ENCODE assay signal across 18 mouse cellular contexts in the genomic region with DNA sequence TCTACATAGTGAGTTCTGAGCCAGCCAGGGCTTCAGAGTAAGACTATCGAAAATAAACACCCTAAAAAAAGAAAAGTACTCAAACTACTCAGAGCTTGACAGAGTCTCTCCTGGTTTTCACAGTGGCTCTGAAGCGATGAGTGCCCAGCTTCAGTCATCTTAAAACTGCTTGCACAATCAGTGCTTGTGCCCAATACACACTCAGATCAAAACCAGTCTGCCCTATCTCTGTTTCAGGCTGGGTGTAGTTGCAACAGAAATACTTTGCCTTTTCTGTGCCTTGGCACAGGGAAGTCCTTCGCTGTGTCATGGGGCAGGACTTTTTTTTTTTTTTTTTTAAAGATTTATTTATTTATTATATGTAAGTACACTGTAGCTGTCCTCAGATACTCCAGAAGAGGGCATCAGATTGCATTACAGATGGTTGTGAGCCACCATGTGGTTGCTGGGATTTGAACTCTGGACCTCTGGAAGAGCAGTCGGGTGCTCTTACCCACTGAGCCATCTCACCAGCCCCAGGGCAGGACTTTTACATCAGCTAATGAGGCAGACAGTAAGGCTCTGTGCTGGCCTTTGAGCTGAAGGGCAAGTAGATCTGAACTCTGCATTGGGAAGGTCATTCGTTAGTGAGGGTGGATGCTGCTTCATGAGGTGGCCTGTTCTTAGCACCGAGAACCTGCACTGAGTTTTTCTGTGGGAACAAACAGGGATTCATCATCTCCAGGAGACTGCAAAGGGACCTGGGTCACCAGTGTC. TPM values are rescaled to one million over a fixed set of nuclear protein-coding genes. Genes with fewer than 3 reads are reported as not detected.
DNase-seq lines count a peak whose midpoint lies in the region; ATAC-seq and TF ChIP-seq lines count a peak whose summit lies in the region.
"Had no signal": no experiment of that assay in that cellular context is flagged by ENCODE, and none has a peak within 500 bp of the region (broad histone marks: within the 10 kb centered on the region; RNA-seq: fewer than 3 reads in every experiment).

No protein-coding gene starts in this region.

- no peak overlapping the region for H3K4me2 ChIP-seq in kidney, embryonic 16.5 days (replicated peaks; ENCODE audit: low read depth, low read length)
- no peak overlapping the region for H3K4me2 ChIP-seq in kidney, embryonic 14.5 days (replicated peaks; ENCODE audit: low read depth, low read length)
- no peak overlapping the region for H3K4me2 ChIP-seq in forebrain, embryonic 12.5 days
- H3K4me2 ChIP-seq: heart, embryonic 13.5 days; liver, embryonic 13.5 days had no signal

- no peak overlapping the region for H3K9ac ChIP-seq in heart, adult 2 months (ENCODE audit: low read depth, low read length)
- no peak overlapping the region for H3K9ac ChIP-seq in kidney, embryonic 16.5 days (replicated peaks; ENCODE audit: low read length)
- H3K9ac ChIP-seq in kidney, embryonic 14.5 days (ENCODE audit: low read depth, low read length) = no peak overlapping the region
- H3K9ac ChIP-seq in forebrain, embryonic 12.5 days = no peak overlapping the region
- H3K9ac ChIP-seq: heart, embryonic 13.5 days; liver, embryonic 13.5 days had no signal

- ATAC-seq in kidney, embryonic 16.5 days (ENCODE audit: low FRiP score, low TSS enrichment) = no peak
- ATAC-seq in kidney, embryonic 14.5 days (ENCODE audit: low FRiP score, low TSS enrichment) = no peak
- ATAC-seq in granulocyte monocyte progenitor cell, adult 5-6 weeks (replicated peaks; ENCODE audit: poor library complexity, severe bottlenecking) = peak; percentile 33; the same call in 1 of the 2 replicates
- no peak for ATAC-seq in forebrain, embryonic 12.5 days (ENCODE audit: low FRiP score)
- ATAC-seq: forebrain, embryonic 14.5 days; hindbrain, postnatal 0 days; intestine, postnatal 0 days; midbrain, embryonic 16.5 days had no signal

- TF ChIP-seq POLR2A in heart, adult 2 months (IDR thresholded peaks at IDR 0.05; ENCODE audit: insufficient read depth, low read depth, low read length) = no peak

- H3K79me2 ChIP-seq in heart, adult 2 months (replicated peaks; ENCODE audit: control insufficient read depth, insufficient read depth, low read length) = peaks cover 16% of the 10 kb centered on the region

- no peaks in the 10 kb centered on the region for H3K9me3 ChIP-seq in kidney, embryonic 16.5 days (ENCODE audit: low read length)
- H3K9me3 ChIP-seq in kidney, embryonic 14.5 days (ENCODE audit: control insufficient read depth, low read length) = no peaks in the 10 kb centered on the region
- no peaks in the 10 kb centered on the region for H3K9me3 ChIP-seq in forebrain, embryonic 12.5 days
- H3K9me3 ChIP-seq: heart, embryonic 13.5 days; hindbrain, embryonic 10.5 days; liver, embryonic 13.5 days had no signal

- peaks cover 46% of the 10 kb centered on the region for H3K36me3 ChIP-seq in heart, adult 2 months (ENCODE audit: control insufficient read depth, insufficient read depth, low read length)
- H3K36me3 ChIP-seq in kidney, embryonic 16.5 days (ENCODE audit: insufficient read depth, low read length) = peaks cover 29% of the 10 kb centered on the region
- H3K36me3 ChIP-seq in kidney, embryonic 14.5 days (ENCODE audit: control insufficient read depth, insufficient read depth, low read length) = peaks cover 36% of the 10 kb centered on the region
- peaks cover 45% of the 10 kb centered on the region for H3K36me3 ChIP-seq in forebrain, embryonic 12.5 days (replicated peaks)

- TF ChIP-seq EP300 in heart, adult 2 months (IDR thresholded peaks at IDR 0.05; ENCODE audit: insufficient read depth, low read depth, low read length) = 0 out of 2 replicates have a peak, but pooled peaks have one; percentile 7

- no peak for TF ChIP-seq CTCF in heart, adult 2 months (IDR thresholded peaks at IDR 0.05)

- H3K4me3 ChIP-seq in heart, adult 2 months = no peak overlapping the region
- no peak overlapping the region for H3K4me3 ChIP-seq in kidney, embryonic 16.5 days (ENCODE audit: low read length)
- H3K4me3 ChIP-seq in kidney, embryonic 14.5 days (ENCODE audit: low read length) = no peak overlapping the region
- no peak overlapping the region for H3K4me3 ChIP-seq in forebrain, embryonic 12.5 days (replicated peaks)
- H3K4me3 ChIP-seq: heart, embryonic 13.5 days; hindbrain, embryonic 10.5 days; liver, embryonic 13.5 days had no signal

- intact Hi-C loops in heart, adult 2 months (cut with DNase I) = no loop called here

- H3K27me3 ChIP-seq in heart, adult 2 months (ENCODE audit: control insufficient read depth, insufficient read depth, low read length) = no peaks in the 10 kb centered on the region
- no peaks in the 10 kb centered on the region for H3K27me3 ChIP-seq in kidney, embryonic 16.5 days (ENCODE audit: insufficient read depth, low read length)
- H3K27me3 ChIP-seq in kidney, embryonic 14.5 days (ENCODE audit: control insufficient read depth, insufficient read depth, low read length) = no peaks in the 10 kb centered on the region
- H3K27me3 ChIP-seq in forebrain, embryonic 12.5 days = no peaks in the 10 kb centered on the region
- H3K27me3 ChIP-seq: heart, embryonic 13.5 days; liver, embryonic 13.5 days had no signal

- H3K4me1 ChIP-seq in heart, adult 2 months (ENCODE audit: control insufficient read depth, insufficient read depth, low read length) = peaks cover 16% of the 10 kb centered on the region
- peaks cover 20% of the 10 kb centered on the region for H3K4me1 ChIP-seq in kidney, embryonic 16.5 days (ENCODE audit: insufficient read depth, low read length)
- 0 out of 2 replicates have a peak, but pooled peaks cover 3% of the 10 kb centered on the region for H3K4me1 ChIP-seq in kidney, embryonic 14.5 days (ENCODE audit: control insufficient read depth, insufficient read depth, low read length)
- H3K4me1 ChIP-seq in forebrain, embryonic 12.5 days = no peaks in the 10 kb centered on the region
- H3K4me1 ChIP-seq: hindbrain, embryonic 10.5 days had no signal

- peak overlapping the region; percentile 47 for H3K27ac ChIP-seq in heart, adult 2 months
- peak overlapping the region; percentile 51; the same call in 1 of the 2 replicates for H3K27ac ChIP-seq in kidney, embryonic 16.5 days (ENCODE audit: low read length)
- H3K27ac ChIP-seq in kidney, embryonic 14.5 days (ENCODE audit: low read depth, low read length) = no peak overlapping the region
- no peak overlapping the region for H3K27ac ChIP-seq in forebrain, embryonic 12.5 days
- H3K27ac ChIP-seq: heart, embryonic 13.5 days; hindbrain, embryonic 10.5 days; hindbrain, postnatal 0 days; liver, embryonic 13.5 days; stomach, postnatal 0 days had no signal

- WGBS in heart, adult 2 months = 62% methylated on average over 6 of the region's 6 CpGs
- 86% methylated on average over 6 of the region's 6 CpGs for WGBS in kidney, embryonic 16.5 days
- 90% methylated on average over 6 of the region's 6 CpGs for WGBS in kidney, embryonic 14.5 days
- 90% methylated on average over 6 of the region's 6 CpGs for WGBS in forebrain, embryonic 12.5 days

- DNase-seq in heart, adult 2 months = no peak
- no peak for DNase-seq in heart, postnatal 4 days
- peak; percentile 59 for DNase-seq in 416B (ENCODE audit: low read depth)
- DNase-seq: B cell, adult 2 months; cerebellum, adult 9-10 months; liver, embryonic 13.5 days had no signal

RNA-seq across cellular contexts. Expression of a gene that starts 14.9 kb away (rescaled TPM):
- 1,000 to 10,000 TPM; 1,810 to 2,215 TPM for total RNA-seq in heart, adult 2 months (2021)
- 2,076 and 2,628 TPM in 2 replicates for polyA plus RNA-seq in heart, adult 2 months (2012; rRNA removed)
- 1,000 to 10,000 TPM; 1,419 to 1,465 TPM for total RNA-seq in heart, postnatal 4 days (2021)
- 281 and 293 TPM in 2 replicates for polyA plus RNA-seq in kidney, embryonic 16.5 days (2015; fragmentation: Nextera tagmentation; extraction: Ambion mirVana)
- 123 and 191 TPM in 2 replicates for polyA plus RNA-seq in kidney, embryonic 14.5 days (2014; fragmentation: Nextera tagmentation; extraction: Ambion mirVana)
- total RNA-seq in granulocyte monocyte progenitor cell, adult 5-6 weeks (2014; fragmentation: Nextera tagmentation) = 123 and 126 TPM in 2 replicates
- total RNA-seq in granulocyte monocyte progenitor cell, adult 5-6 weeks (2017) = 156 and 180 TPM in 2 replicates
- 184 and 185 TPM in 2 replicates for polyA plus RNA-seq in forebrain, embryonic 12.5 days (2016; fragmentation: Nextera tagmentation; extraction: Ambion mirVana)

RNA-seq across cellular contexts. Expression of a gene that starts 15.3 kb away (rescaled TPM):
- total RNA-seq in heart, adult 2 months (2021) = 10 to 100 TPM; 30.2 to 36.5 TPM
- polyA plus RNA-seq in heart, adult 2 months (2012; rRNA removed) = 30.2 and 39.1 TPM in 2 replicates
- 10 to 100 TPM; 57.9 to 58.9 TPM for total RNA-seq in heart, postnatal 4 days (2021)
- 167 and 172 TPM in 2 replicates for polyA plus RNA-seq in kidney, embryonic 16.5 days (2015; fragmentation: Nextera tagmentation; extraction: Ambion mirVana)
- 192 and 223 TPM in 2 replicates for polyA plus RNA-seq in kidney, embryonic 14.5 days (2014; fragmentation: Nextera tagmentation; extraction: Ambion mirVana)
- total RNA-seq in granulocyte monocyte progenitor cell, adult 5-6 weeks (2014; fragmentation: Nextera tagmentation) = 101 and 107 TPM in 2 replicates
- 79.2 and 148 TPM in 2 replicates for total RNA-seq in granulocyte monocyte progenitor cell, adult 5-6 weeks (2017)
- 138 and 140 TPM in 2 replicates for polyA plus RNA-seq in forebrain, embryonic 12.5 days (2016; fragmentation: Nextera tagmentation; extraction: Ambion mirVana)

RNA-seq across cellular contexts. Expression of a gene that starts 28.4 kb away (rescaled TPM):
- total RNA-seq in heart, adult 2 months (2021) = 100 to 1,000 TPM; 101 to 114 TPM
- polyA plus RNA-seq in heart, adult 2 months (2012; rRNA removed) = 39.4 and 49.7 TPM in 2 replicates
- 10 to 100 TPM; 24.1 to 32.3 TPM for total RNA-seq in heart, postnatal 4 days (2021)
- polyA plus RNA-seq in kidney, embryonic 16.5 days (2015; fragmentation: Nextera tagmentation; extraction: Ambion mirVana) = 29.6 and 32.6 TPM in 2 replicates
- 19.4 and 24.1 TPM in 2 replicates for polyA plus RNA-seq in kidney, embryonic 14.5 days (2014; fragmentation: Nextera tagmentation; extraction: Ambion mirVana)
- total RNA-seq in granulocyte monocyte progenitor cell, adult 5-6 weeks (2014; fragmentation: Nextera tagmentation) = 35.0 and 39.6 TPM in 2 replicates
- total RNA-seq in granulocyte monocyte progenitor cell, adult 5-6 weeks (2017) = 14.7 and 19.3 TPM in 2 replicates
- 24.4 and 24.8 TPM in 2 replicates for polyA plus RNA-seq in forebrain, embryonic 12.5 days (2016; fragmentation: Nextera tagmentation; extraction: Ambion mirVana)

RNA-seq across cellular contexts. Expression of a gene that starts 39.1 kb away (rescaled TPM):
- 1 to 10 TPM; 5.9 to 8.1 TPM for total RNA-seq in heart, adult 2 months (2021)
- polyA plus RNA-seq in heart, adult 2 months (2012; rRNA removed) = 7.2 and 10.2 TPM in 2 replicates
- total RNA-seq in heart, postnatal 4 days (2021) = 1 to 10 TPM; 7.9 to 9.1 TPM
- 95.5 and 98.5 TPM in 2 replicates for polyA plus RNA-seq in kidney, embryonic 16.5 days (2015; fragmentation: Nextera tagmentation; extraction: Ambion mirVana)
- 76.5 and 78.9 TPM in 2 replicates for polyA plus RNA-seq in kidney, embryonic 14.5 days (2014; fragmentation: Nextera tagmentation; extraction: Ambion mirVana)
- 21.8 and 26.5 TPM in 2 replicates for total RNA-seq in granulocyte monocyte progenitor cell, adult 5-6 weeks (2014; fragmentation: Nextera tagmentation)
- 46.6 and 51.2 TPM in 2 replicates for total RNA-seq in granulocyte monocyte progenitor cell, adult 5-6 weeks (2017)
- 69.8 and 75.6 TPM in 2 replicates for polyA plus RNA-seq in forebrain, embryonic 12.5 days (2016; fragmentation: Nextera tagmentation; extraction: Ambion mirVana)

RNA-seq across cellular contexts. Expression of a gene that starts 49.6 kb away (rescaled TPM):
- total RNA-seq in heart, adult 2 months (2021) = 10 to 100 TPM; 66.1 to 92.7 TPM
- polyA plus RNA-seq in heart, adult 2 months (2012; rRNA removed) = 85.7 and 111 TPM in 2 replicates
- total RNA-seq in heart, postnatal 4 days (2021) = 1 to 10 TPM; 6.3 to 8.8 TPM
- 35.2 and 38.1 TPM in 2 replicates for polyA plus RNA-seq in kidney, embryonic 16.5 days (2015; fragmentation: Nextera tagmentation; extraction: Ambion mirVana)
- 17.5 and 28.1 TPM in 2 replicates for polyA plus RNA-seq in kidney, embryonic 14.5 days (2014; fragmentation: Nextera tagmentation; extraction: Ambion mirVana)
- total RNA-seq in granulocyte monocyte progenitor cell, adult 5-6 weeks (2014; fragmentation: Nextera tagmentation) = not detected in 2 replicates
- total RNA-seq in granulocyte monocyte progenitor cell, adult 5-6 weeks (2017) = not detected in 2 replicates
- polyA plus RNA-seq in forebrain, embryonic 12.5 days (2016; fragmentation: Nextera tagmentation; extraction: Ambion mirVana) = 35.8 and 39.9 TPM in 2 replicates
- total RNA-seq: common myeloid progenitor, adult 5-6 weeks had no signal

Comparison
In these comparisons a context has a peak if more than half of its experiments do, and no peak if none do; other contexts are left out.
1. H3K27ac ChIP-seq: peak in heart, adult 2 months (single experiment) and kidney, embryonic 16.5 days (single experiment); none in kidney, embryonic 14.5 days (single experiment) and forebrain, embryonic 12.5 days (single experiment).